Mouse (Mus musculus) hindbrain, embryonic 13.5 days (tissue): ENCODE measurements at regions not wholly inside any gene's neighbourhood (a gene's known extent, or its start where the extent isn't known, plus 50 kb on each side); places are given as distances from the start of the nearest gene placed in this dataset.

ENCODE experiments used
- ATAC-seq: fragments of 200-750 bp; cut with Nextera tagmentation; 2 replicates; pipeline ENCODE4 v1.8.0; 2017; ENCODE audit warnings: moderate TSS enrichment; ENCODE audit not compliant: low FRiP score
- H3K27ac ChIP-seq: fragments of 300-500 bp; sonication (generic); 2 replicates; pipeline ENCODE4 v1.5.1; 2015; ENCODE audit warnings: inconsistent platforms, mild to moderate bottlenecking, moderate library complexity
- H3K27me3 ChIP-seq: fragments of 300-500 bp; sonication (generic); 2 replicates; pipeline ENCODE4 v1.6.1; 2015; ENCODE audit warnings: mild to moderate bottlenecking, inconsistent platforms
- H3K36me3 ChIP-seq: fragments of 300-500 bp; sonication (generic); 2 replicates; pipeline ENCODE4 v1.6.1; 2015; ENCODE audit warnings: mild to moderate bottlenecking, inconsistent platforms
- H3K4me1 ChIP-seq: fragments of 300-500 bp; sonication (generic); replicated peaks from 2 replicates; pipeline ENCODE4 v1.6.1; 2015; ENCODE audit warnings: inconsistent platforms
- H3K4me2 ChIP-seq: fragments of 300-500 bp; sonication (generic); 2 replicates; pipeline ENCODE4 v1.6.1; 2015; ENCODE audit warnings: inconsistent platforms, mild to moderate bottlenecking, moderate library complexity
- H3K4me3 ChIP-seq: fragments of 300-500 bp; sonication (generic); 2 replicates; pipeline ENCODE4 v1.5.1; 2015; ENCODE audit warnings: mild to moderate bottlenecking, inconsistent platforms
- H3K9ac ChIP-seq: fragments of 300-500 bp; sonication (generic); 2 replicates; pipeline ENCODE4 v1.6.1; 2015; ENCODE audit warnings: mild to moderate bottlenecking, inconsistent platforms
- H3K9me3 ChIP-seq: fragments of 300-500 bp; sonication (generic); 2 replicates; pipeline ENCODE4 v1.6.1; 2016; ENCODE audit warnings: inconsistent platforms
- WGBS: fragments of 180-500 bp; shearing (Covaris S2); methylation state at CpG from one replicate; pipeline ENCODE4 v1.1.7; 2015; 5-methylcytosine and 5-hydroxymethylcytosine counted together

- no peaks in the 10 kb centered on the region for H3K9me3 ChIP-seq
- H3K27me3 ChIP-seq = no peaks in the 10 kb centered on the region
- no peak overlapping the region for H3K27ac ChIP-seq
Observed at GRCm38 (mm10) chr5:83091483-83091882, 263.5 kb downstream of the Tecrl start.

GRCm38 (mm10) chr5:83054819-83055218 lies 300.2 kb downstream of the Tecrl start:
- H3K27ac ChIP-seq = no peak overlapping the region
- 87% methylated on average over 3 of the region's 3 CpGs for WGBS

More at GRCm38 (mm10) chr5:83091483-83091882, 263.5 kb downstream of the Tecrl start:
- no peaks in the 10 kb centered on the region for H3K36me3 ChIP-seq
- 94% methylated on average over 1 of the region's 1 CpGs for WGBS
- H3K4me3 ChIP-seq = no peak overlapping the region
- ATAC-seq = no peak
- H3K9ac ChIP-seq = no peak overlapping the region
- H3K4me2 ChIP-seq = no peak overlapping the region
- H3K4me1 ChIP-seq = no peaks in the 10 kb centered on the region

GRCm38 (mm10) chr5:83047214-83047613 lies 307.8 kb downstream of the Tecrl start:
- H3K4me1 ChIP-seq = no peaks in the 10 kb centered on the region
- no peak for ATAC-seq
- no peaks in the 10 kb centered on the region for H3K36me3 ChIP-seq
- no peak overlapping the region for H3K9ac ChIP-seq
- H3K27ac ChIP-seq = no peak overlapping the region
- H3K9me3 ChIP-seq = no peaks in the 10 kb centered on the region
- H3K4me2 ChIP-seq = no peak overlapping the region
- no peaks in the 10 kb centered on the region for H3K27me3 ChIP-seq
- WGBS = 83% methylated on average over 1 of the region's 1 CpGs
- no peak overlapping the region for H3K4me3 ChIP-seq

More at GRCm38 (mm10) chr5:83054819-83055218, 300.2 kb downstream of the Tecrl start:
- no peak overlapping the region for H3K4me2 ChIP-seq
- no peaks in the 10 kb centered on the region for H3K4me1 ChIP-seq
- H3K27me3 ChIP-seq = no peaks in the 10 kb centered on the region
- no peak overlapping the region for H3K9ac ChIP-seq
- H3K4me3 ChIP-seq = no peak overlapping the region
- H3K9me3 ChIP-seq = no peaks in the 10 kb centered on the region
- no peaks in the 10 kb centered on the region for H3K36me3 ChIP-seq
- ATAC-seq = no peak

- Histone ChIP-seq H3K4me3 (no peak overlapping the region), H3K4me1 (no peaks in the 10 kb centered on the region), H3K27me3 (no peaks in the 10 kb centered on the region), H3K27ac (no peak overlapping the region), H3K9me3 (no peaks in the 10 kb centered on the region), H3K36me3 (no peaks in the 10 kb centered on the region), H3K4me2 (no peak overlapping the region), H3K9ac (no peak overlapping the region)
- no peak for ATAC-seq
- 83% methylated on average over 2 of the region's 2 CpGs for WGBS
Observed at GRCm38 (mm10) chr5:83029703-83030102, 325.3 kb downstream of the Tecrl start.

GRCm38 (mm10) chr5:83006038-83006437 lies 349.0 kb downstream of the Tecrl start:
- H3K4me1 ChIP-seq = no peaks in the 10 kb centered on the region
- H3K4me2 ChIP-seq = no peak overlapping the region
- no peaks in the 10 kb centered on the region for H3K27me3 ChIP-seq
- no peak overlapping the region for H3K9ac ChIP-seq
- no peak for ATAC-seq
- 0 out of 2 replicates have a peak, but pooled peaks cover 2% of the 10 kb centered on the region for H3K9me3 ChIP-seq
- no peak overlapping the region for H3K27ac ChIP-seq
- no peaks in the 10 kb centered on the region for H3K36me3 ChIP-seq
- no peak overlapping the region for H3K4me3 ChIP-seq

- H3K4me2 ChIP-seq = no peak overlapping the region
Observed at GRCm38 (mm10) chr5:82989056-82989455, 365.9 kb downstream of the Tecrl start.

GRCm38 (mm10) chr5:82969315-82969714 lies 385.7 kb downstream of the Tecrl start:
- Histone ChIP-seq H3K4me1 (peaks cover 4% of the 10 kb centered on the region), H3K9ac (no peak overlapping the region), H3K4me2 (no peak overlapping the region), H3K9me3 (no peaks in the 10 kb centered on the region), H3K27me3 (no peaks in the 10 kb centered on the region), H3K27ac (no peak overlapping the region), H3K4me3 (no peak overlapping the region), H3K36me3 (no peaks in the 10 kb centered on the region)
- ATAC-seq = no peak
- WGBS = 94% methylated on average over 2 of the region's 2 CpGs

More at GRCm38 (mm10) chr5:82989056-82989455, 365.9 kb downstream of the Tecrl start:
- no peaks in the 10 kb centered on the region for H3K4me1 ChIP-seq
- H3K27ac ChIP-seq = no peak overlapping the region
- H3K9ac ChIP-seq = no peak overlapping the region
- WGBS = 62% methylated on average over 5 of the region's 5 CpGs
- H3K27me3 ChIP-seq = no peaks in the 10 kb centered on the region
- peak; percentile 59; the same call in 1 of the 2 replicates for ATAC-seq
- H3K36me3 ChIP-seq = no peaks in the 10 kb centered on the region
- no peaks in the 10 kb centered on the region for H3K9me3 ChIP-seq
- H3K4me3 ChIP-seq = no peak overlapping the region

GRCm38 (mm10) chr5:82966824-82967223 lies 388.2 kb downstream of the Tecrl start:
- H3K36me3 ChIP-seq = no peaks in the 10 kb centered on the region
- no peak overlapping the region for H3K9ac ChIP-seq
- 66% methylated on average over 3 of the region's 3 CpGs for WGBS
- H3K4me2 ChIP-seq = no peak overlapping the region
- H3K27ac ChIP-seq = no peak overlapping the region
- no peaks in the 10 kb centered on the region for H3K27me3 ChIP-seq
- H3K9me3 ChIP-seq = no peaks in the 10 kb centered on the region
- peak; percentile 61; the same call in 1 of the 2 replicates for ATAC-seq
- H3K4me3 ChIP-seq = no peak overlapping the region
- H3K4me1 ChIP-seq = peaks cover 4% of the 10 kb centered on the region

GRCm38 (mm10) chr5:82966180-82966579 lies 388.8 kb downstream of the Tecrl start:
- Histone ChIP-seq H3K4me3 (no peak overlapping the region), H3K27ac (peak overlapping the region; percentile 44), H3K4me1 (peaks cover 4% of the 10 kb centered on the region), H3K36me3 (no peaks in the 10 kb centered on the region), H3K27me3 (no peaks in the 10 kb centered on the region), H3K4me2 (no peak overlapping the region), H3K9ac (no peak overlapping the region), H3K9me3 (no peaks in the 10 kb centered on the region)
- peak; percentile 85 for ATAC-seq
- 45% methylated on average over 5 of the region's 5 CpGs for WGBS

GRCm38 (mm10) chr5:82964513-82964912 lies 390.5 kb downstream of the Tecrl start:
- H3K4me3 ChIP-seq = no peak overlapping the region
- WGBS = 86% methylated on average over 3 of the region's 3 CpGs
- no peaks in the 10 kb centered on the region for H3K9me3 ChIP-seq
- H3K4me1 ChIP-seq = peaks cover 4% of the 10 kb centered on the region
- no peak overlapping the region for H3K9ac ChIP-seq
- H3K36me3 ChIP-seq = no peaks in the 10 kb centered on the region
- no peak for ATAC-seq
- H3K27me3 ChIP-seq = no peaks in the 10 kb centered on the region
- H3K4me2 ChIP-seq = no peak overlapping the region
- no peak overlapping the region for H3K27ac ChIP-seq

- Histone ChIP-seq H3K27ac (no peak overlapping the region), H3K4me2 (no peak overlapping the region), H3K27me3 (no peaks in the 10 kb centered on the region), H3K9ac (no peak overlapping the region), H3K9me3 (no peaks in the 10 kb centered on the region), H3K4me1 (no peaks in the 10 kb centered on the region), H3K4me3 (no peak overlapping the region), H3K36me3 (no peaks in the 10 kb centered on the region)
- no peak for ATAC-seq
- WGBS = 69% methylated on average over 3 of the region's 3 CpGs
Observed at GRCm38 (mm10) chr5:82956012-82956411, 399.0 kb downstream of the Tecrl start.

- ATAC-seq = no peak
- Histone ChIP-seq H3K4me3 (no peak overlapping the region), H3K36me3 (no peaks in the 10 kb centered on the region), H3K27ac (no peak overlapping the region), H3K4me2 (no peak overlapping the region), H3K9me3 (no peaks in the 10 kb centered on the region), H3K9ac (no peak overlapping the region), H3K4me1 (no peaks in the 10 kb centered on the region), H3K27me3 (no peaks in the 10 kb centered on the region)
- WGBS = 84% methylated on average over 1 of the region's 1 CpGs
Observed at GRCm38 (mm10) chr5:82947060-82947459, 407.9 kb downstream of the Tecrl start.

- H3K4me2 ChIP-seq = no peak overlapping the region
- H3K36me3 ChIP-seq = no peaks in the 10 kb centered on the region
- ATAC-seq = no peak
- H3K4me1 ChIP-seq = no peaks in the 10 kb centered on the region
- 66% methylated on average over 1 of the region's 1 CpGs for WGBS
- no peaks in the 10 kb centered on the region for H3K27me3 ChIP-seq
- no peaks in the 10 kb centered on the region for H3K9me3 ChIP-seq
- H3K27ac ChIP-seq = no peak overlapping the region
- H3K4me3 ChIP-seq = no peak overlapping the region
- no peak overlapping the region for H3K9ac ChIP-seq
Observed at GRCm38 (mm10) chr5:82939786-82940185, 415.2 kb downstream of the Tecrl start.
